Mouse (Mus musculus) gastrocnemius, postnatal 10 days (tissue): Measurements from ENCODE around the gene Cd38. TPM values are rescaled to one million over a fixed set of nuclear protein-coding genes. Genes with fewer than 3 reads are reported as not detected.

Experiments used
- DNase-seq: peaks from one replicate; pipeline ENCODE4 v3.0.0; 2021; ENCODE audit warnings: mixed read lengths
- long read RNA-seq, 2 experiments: library from polyadenylated mRNA; stranded (forward); transcript quantifications; one replicate each; pipeline ENCODE4 v2.0.0; 2021
- total RNA-seq, 2 experiments: library from RNA; stranded (reverse); gene quantifications; 2 replicates each; pipeline ENCODE4 v1.2.3; 2021

The Cd38 gene
- 1 to 10 TPM; 5.6 to 7.6 TPM for total RNA-seq
- long read RNA-seq, experiment 1, transcript Cd38-201 (8 exons, 3,270 nt): major isoform, 16 of 18 reads
- long read RNA-seq, experiment 1, partial matches to known transcripts: 1 of 18 reads
- long read RNA-seq, experiment 1, other reads (novel, unspliced or antisense): 1 of 18 reads
- long read RNA-seq, experiment 2, transcript Cd38-201 (8 exons, 3,270 nt): major isoform, 5 of 6 reads
- long read RNA-seq, experiment 2, partial matches to known transcripts: 1 of 6 reads
- long read RNA-seq, experiment 2, other reads (novel, unspliced or antisense): 0 of 6 reads

- DNase-seq: no peak
Measured at GRCm38 (mm10) chr5:43868253-43868652, at the start of gene Cd38. Gene Cd38, plus strand, starts transcription at chr5:43868553.

DNA sequence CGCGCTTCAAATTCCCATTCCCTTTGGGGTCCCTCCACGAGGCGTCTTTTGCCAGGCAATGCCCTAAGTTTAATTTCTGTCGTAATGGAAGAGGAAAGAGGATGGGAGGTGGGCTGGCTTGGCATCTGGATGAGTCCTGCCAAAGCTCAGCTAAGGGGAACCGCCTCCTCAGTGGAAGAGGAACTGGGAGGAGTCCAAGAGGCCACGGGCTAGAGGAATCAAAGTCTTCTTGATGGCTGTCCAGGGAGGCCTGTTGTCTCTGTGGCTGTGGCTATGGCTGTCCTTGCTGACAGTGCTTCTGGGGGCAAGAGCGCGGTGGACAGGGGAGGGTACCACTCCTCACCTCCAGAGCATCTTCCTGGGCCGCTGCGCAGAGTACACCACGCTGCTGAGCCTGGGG lies 49.7 kb upstream of the Cd38 start, which contains the start of gene Bst1:
TSS of gene Bst1 (plus strand) at position 191 of the 400 bp plus-strand sequence.
- no peak for DNase-seq

- no peak for DNase-seq
Measured at GRCm38 (mm10) chr5:43820785-43821184, 47.6 kb upstream of the Cd38 start.

- DNase-seq: no peak
Measured at GRCm38 (mm10) chr5:43821538-43821937, 46.8 kb upstream of the Cd38 start, which contains the start of gene Fbxl5. Gene Fbxl5, minus strand, starts transcription at chr5:43821638.

DNA sequence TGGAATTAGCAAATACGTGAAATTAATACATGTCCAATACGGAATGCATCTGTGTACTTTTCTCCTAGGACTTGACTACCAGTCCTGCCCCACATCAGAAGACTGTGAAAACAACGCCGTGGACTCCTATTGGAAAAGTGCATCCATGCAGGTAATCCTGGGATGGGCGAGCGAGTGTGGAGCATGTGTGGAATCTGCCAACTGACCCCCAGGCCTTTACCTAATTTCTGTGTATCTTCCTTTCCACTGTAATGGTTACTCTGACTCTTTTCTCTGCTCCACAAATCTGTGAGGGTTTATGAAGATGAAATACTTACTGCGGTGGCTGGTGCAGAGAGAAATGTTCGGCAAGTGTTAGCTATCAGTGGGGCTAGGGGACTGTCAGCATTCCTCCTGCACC lies 46.2 kb upstream of the Cd38 start:
- no peak for DNase-seq

GRCm38 (mm10) chr5:43822824-43823223 lies 45.5 kb upstream of the Cd38 start:
- DNase-seq: no peak

- no peak for DNase-seq
Measured at GRCm38 (mm10) chr5:43824580-43824979, 43.8 kb upstream of the Cd38 start.

DNA sequence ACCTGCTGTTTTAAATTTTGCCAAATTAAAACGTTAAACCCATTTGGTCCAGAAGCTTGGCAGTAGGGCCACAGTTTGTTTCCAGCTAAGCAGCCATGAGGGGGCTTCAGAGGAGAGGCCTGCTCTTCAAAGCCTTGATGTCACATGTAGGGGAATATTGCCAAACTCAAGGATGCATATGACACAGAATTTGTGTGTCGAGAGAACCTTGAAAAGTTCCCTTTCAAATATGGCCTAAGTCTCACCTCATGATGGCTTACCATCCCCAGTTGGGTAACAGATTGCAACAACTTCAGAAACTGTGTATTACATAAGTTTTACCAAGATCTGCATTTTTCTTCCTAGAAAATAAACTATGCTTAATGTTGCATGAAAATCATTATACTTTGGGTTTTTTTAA lies 41.5 kb upstream of the Cd38 start:
- DNase-seq: no peak

DNA sequence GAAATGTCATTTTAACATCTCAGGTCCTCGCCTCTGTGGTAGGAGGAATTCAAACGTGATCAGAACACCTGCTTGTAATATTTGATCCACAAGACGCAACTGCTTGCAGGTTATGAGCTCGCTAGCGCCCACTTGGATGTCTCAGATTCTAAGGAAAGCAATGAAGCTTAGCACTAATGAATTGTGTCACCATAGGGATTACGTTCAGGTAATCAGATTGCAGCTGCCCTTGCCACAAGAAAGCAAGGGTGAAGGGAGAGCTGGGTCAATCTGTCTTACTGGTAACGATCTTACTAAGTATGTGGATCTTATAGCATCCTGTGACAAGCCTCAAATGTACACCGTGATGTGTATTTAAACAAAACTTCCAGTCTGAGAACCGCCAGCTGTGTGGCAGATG lies 41.0 kb upstream of the Cd38 start:
- DNase-seq: no peak

GRCm38 (mm10) chr5:43836590-43836989 lies 31.8 kb upstream of the Cd38 start:
- DNase-seq: no peak

GRCm38 (mm10) chr5:43837372-43837771 lies 31.0 kb upstream of the Cd38 start:
- peak; percentile 42 for DNase-seq

DNA sequence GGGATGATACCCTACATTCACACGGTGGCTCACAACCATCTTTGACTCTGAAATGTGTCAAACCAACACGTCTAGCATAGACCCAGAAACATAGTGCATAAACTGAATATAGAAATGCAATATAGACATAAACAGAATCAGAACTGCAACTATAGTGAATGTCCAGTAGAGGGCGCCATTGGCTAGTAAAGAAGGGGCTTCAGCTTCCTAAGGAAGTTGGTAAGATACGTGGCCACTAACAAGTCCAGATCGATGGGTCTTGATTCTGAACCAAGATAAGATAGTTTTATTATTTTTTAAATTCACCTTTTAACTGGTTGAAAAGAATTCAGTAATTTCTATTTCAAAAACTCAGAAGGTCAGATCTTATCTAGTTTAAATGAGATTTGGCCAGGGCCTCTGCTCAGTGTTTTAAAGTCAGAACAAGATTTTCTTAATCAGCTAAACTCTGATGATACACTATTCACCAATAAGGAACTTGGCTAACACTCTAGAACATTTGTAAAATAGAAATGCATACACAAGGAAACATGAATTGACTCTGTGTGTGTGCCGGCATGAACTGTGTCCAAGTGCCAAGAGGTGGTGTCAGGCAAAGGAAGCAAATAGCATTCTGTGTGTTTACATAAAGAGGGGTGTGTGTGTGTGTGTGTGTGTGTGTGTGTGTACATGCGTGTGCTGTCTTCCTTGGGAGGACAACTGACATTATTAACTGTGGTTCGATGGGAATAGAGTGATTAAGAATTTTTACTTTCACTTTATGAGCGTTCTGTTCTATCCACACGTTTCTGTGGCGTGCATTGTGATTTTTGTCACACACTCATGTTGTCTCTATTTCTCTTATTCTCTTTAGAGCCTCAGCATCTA lies 27.0 kb upstream of the Cd38 start:
- peak; percentile 37 for DNase-seq

DNA sequence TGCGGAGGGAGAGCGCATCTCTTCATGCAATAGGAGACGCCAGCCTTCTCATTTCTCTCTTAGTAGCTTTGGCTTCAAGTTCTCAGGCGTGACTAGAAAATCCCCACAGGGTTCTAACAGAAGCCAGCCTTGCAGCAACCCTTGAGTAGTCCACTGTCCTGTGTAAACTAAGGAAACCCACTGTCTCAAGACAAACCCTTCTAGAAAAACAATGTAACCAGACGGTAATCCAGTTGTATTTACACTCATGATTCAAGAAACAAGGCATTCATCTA lies 26.4 kb upstream of the Cd38 start:
- no peak for DNase-seq

- no peak for DNase-seq
Measured at GRCm38 (mm10) chr5:43842576-43843155, 25.7 kb upstream of the Cd38 start.

- no peak for DNase-seq
Measured at GRCm38 (mm10) chr5:43845083-43845482, 23.3 kb upstream of the Cd38 start.

DNA sequence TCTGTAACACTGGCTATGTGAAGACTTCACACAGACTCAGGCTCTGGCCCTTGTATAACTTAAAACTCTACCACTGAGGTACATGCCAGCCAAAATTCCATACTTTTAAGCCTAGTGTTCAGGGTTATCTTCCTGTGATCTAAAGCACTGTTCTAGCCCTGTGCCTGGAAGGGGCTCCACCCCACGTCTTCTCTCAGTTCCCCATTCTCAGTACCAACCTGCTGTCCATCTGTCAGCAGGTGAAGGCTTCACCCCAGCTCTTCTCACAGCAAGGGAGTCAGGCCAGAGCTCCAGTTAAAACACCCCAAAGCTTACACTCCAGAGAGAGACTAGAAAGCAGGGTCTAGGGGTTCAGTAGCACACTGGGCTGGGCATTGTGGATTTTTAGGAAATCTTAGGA lies 22.7 kb upstream of the Cd38 start:
- DNase-seq: no peak

- DNase-seq: no peak
Measured at GRCm38 (mm10) chr5:43846227-43846626, 22.1 kb upstream of the Cd38 start.

DNA sequence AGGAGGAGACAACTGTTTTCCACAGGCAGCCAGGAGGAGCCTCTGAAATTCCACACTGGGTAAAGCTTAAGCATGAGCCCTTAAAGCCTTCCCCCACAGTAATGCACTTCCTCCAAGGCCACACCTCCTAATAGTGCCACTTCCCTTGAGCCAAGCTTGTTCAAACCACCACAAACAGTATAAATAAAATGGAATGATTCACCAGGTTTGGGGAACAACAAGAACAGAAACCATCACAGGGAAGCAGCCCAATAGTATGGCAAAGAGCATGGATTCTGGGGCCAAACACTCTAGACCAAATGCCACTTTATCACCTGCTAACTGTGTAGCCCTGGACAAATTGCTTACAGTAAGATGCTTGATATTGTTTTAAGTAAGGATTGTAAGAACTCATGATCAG lies 20.8 kb upstream of the Cd38 start:
- no peak for DNase-seq

- no peak for DNase-seq
Measured at GRCm38 (mm10) chr5:43848275-43848674, 20.1 kb upstream of the Cd38 start.

DNA sequence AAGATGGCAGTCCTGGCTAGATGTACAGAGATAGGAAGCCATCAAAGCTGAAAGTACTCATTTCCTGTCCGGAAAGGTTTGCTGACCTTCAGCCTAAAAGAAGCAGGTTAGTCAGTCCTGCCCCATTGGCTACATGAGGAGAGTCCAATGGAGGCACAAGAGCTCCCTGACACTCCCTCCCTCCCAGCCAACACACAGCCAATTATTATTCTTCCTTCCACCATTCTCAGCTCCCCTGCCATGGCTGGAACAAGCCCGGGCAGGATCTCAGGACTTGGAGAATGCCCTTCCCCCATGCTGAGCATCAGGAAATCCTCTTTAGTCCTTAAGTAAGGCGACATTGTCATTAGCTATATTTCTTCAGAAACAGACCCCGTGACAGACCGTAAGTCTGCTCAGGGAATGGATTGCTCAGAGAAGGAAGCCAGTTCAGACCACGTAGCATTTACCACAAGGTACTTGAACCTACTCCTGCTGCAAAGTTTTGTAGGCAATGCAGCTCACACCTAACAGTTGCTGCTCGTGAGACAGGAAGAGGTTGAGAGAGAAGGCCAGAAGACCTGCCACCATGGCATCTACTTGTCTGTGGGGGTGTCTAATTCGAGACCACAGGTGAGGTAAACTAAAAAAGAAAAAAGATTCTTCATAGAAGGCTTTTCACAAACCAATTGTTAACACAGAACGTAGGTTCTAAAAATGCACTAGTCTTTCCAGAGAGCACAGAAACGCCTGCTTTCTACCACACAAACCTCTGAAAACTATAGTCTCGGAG lies 15.1 kb upstream of the Cd38 start:
- no peak for DNase-seq

- DNase-seq: no peak
Measured at GRCm38 (mm10) chr5:43853868-43854488, 14.4 kb upstream of the Cd38 start.

- DNase-seq: no peak
Measured at GRCm38 (mm10) chr5:43855769-43856168, 12.6 kb upstream of the Cd38 start.
